Mouse (Mus musculus) forebrain, embryonic 13.5 days (tissue): Measurements from ENCODE around the gene Ccdc28b. TPM values are rescaled to one million over a fixed set of nuclear protein-coding genes. Genes with fewer than 3 reads are reported as not detected.

Experiments used
- ATAC-seq: fragments of 200-750 bp; cut with Nextera tagmentation; 2 replicates; pipeline ENCODE4 v1.8.0; 2017
- H3K27ac ChIP-seq: fragments of 300-500 bp; sonication (generic); 2 replicates; pipeline ENCODE4 v1.5.1; 2015; ENCODE audit warnings: inconsistent platforms, mild to moderate bottlenecking, moderate library complexity
- H3K27me3 ChIP-seq: fragments of 300-500 bp; sonication (generic); 2 replicates; pipeline ENCODE4 v1.6.1; 2015; ENCODE audit warnings: mild to moderate bottlenecking, inconsistent platforms
- H3K36me3 ChIP-seq: fragments of 300-500 bp; sonication (generic); 2 replicates; pipeline ENCODE4 v1.6.1; 2015; ENCODE audit warnings: mild to moderate bottlenecking, inconsistent platforms; ENCODE audit not compliant: poor library complexity, severe bottlenecking
- H3K4me1 ChIP-seq: fragments of 300-500 bp; sonication (generic); 2 replicates; pipeline ENCODE4 v1.6.1; 2015; ENCODE audit warnings: inconsistent platforms
- H3K4me2 ChIP-seq: fragments of 300-500 bp; sonication (generic); 2 replicates; pipeline ENCODE4 v1.6.1; 2015; ENCODE audit warnings: inconsistent platforms, mild to moderate bottlenecking, moderate library complexity
- H3K4me3 ChIP-seq: fragments of 300-500 bp; sonication (generic); 2 replicates; pipeline ENCODE4 v1.5.1; 2015; ENCODE audit warnings: mild to moderate bottlenecking, inconsistent platforms
- H3K9ac ChIP-seq: fragments of 300-500 bp; sonication (generic); 2 replicates; pipeline ENCODE4 v1.6.1; 2015; ENCODE audit warnings: mild to moderate bottlenecking, inconsistent platforms
- H3K9me3 ChIP-seq: fragments of 300-500 bp; sonication (generic); replicated peaks from 2 replicates; pipeline ENCODE4 v1.6.1; 2016; ENCODE audit warnings: inconsistent platforms
- WGBS: fragments of 180-500 bp; shearing (Covaris S2); methylation state at CpG from one replicate; pipeline ENCODE4 v1.1.7; 2015; 5-methylcytosine and 5-hydroxymethylcytosine counted together
- polyA plus RNA-seq: library from polyadenylated mRNA; unstranded; fragments of >200 nt; fragmentation: Nextera tagmentation; extraction: Ambion mirVana; gene quantifications from 2 replicates; pipeline ENCODE4 v1.2.1, GENCODE M21; 2015

Ccdc28b gene
- polyA plus RNA-seq, 1 experiment from 2014 or later, result 104 TPM

- no peaks in the 10 kb centered on the region for H3K27me3 ChIP-seq
- WGBS, result 76% methylated on average over 11 of the region's 11 CpGs
- peak overlapping the region; percentile 83 for H3K9ac ChIP-seq
- peak overlapping the region; percentile 93; the same call in 1 of the 2 replicates for H3K27ac ChIP-seq
- H3K4me1 ChIP-seq, result peaks cover 56% of the 10 kb centered on the region
- H3K4me3 ChIP-seq, result peak overlapping the region; percentile 59
- no peak for ATAC-seq
- H3K9me3 ChIP-seq, result no peaks in the 10 kb centered on the region
- H3K4me2 ChIP-seq, result peak overlapping the region; percentile 82
- H3K36me3 ChIP-seq, result peaks cover 25% of the 10 kb centered on the region
Observed at GRCm38 (mm10) chr4:129622120-129622802, 1.5 kb downstream of the Ccdc28b start.

- Histone ChIP-seq H3K9ac (0 out of 2 replicates have a peak overlapping the region, but pooled peaks have one; percentile 6), H3K36me3 (peaks cover 25% of the 10 kb centered on the region), H3K27ac (no peak overlapping the region), H3K4me1 (peaks cover 56% of the 10 kb centered on the region), H3K4me3 (no peak overlapping the region), H3K4me2 (no peak overlapping the region), H3K9me3 (no peaks in the 10 kb centered on the region), H3K27me3 (no peaks in the 10 kb centered on the region)
- WGBS, result 88% methylated on average over 8 of the region's 8 CpGs
- no peak for ATAC-seq
Observed at GRCm38 (mm10) chr4:129621283-129621841, 2.4 kb downstream of the Ccdc28b start.

GRCm38 (mm10) chr4:129620419-129621282 lies 3.1 kb downstream of the Ccdc28b start:
- H3K9me3 ChIP-seq, result no peaks in the 10 kb centered on the region
- whole genome bisulfite sequencing, result 93% methylated on average over 11 of the region's 11 CpGs
- ATAC-seq, result no peak
- H3K36me3 ChIP-seq, result peaks cover 24% of the 10 kb centered on the region
- peaks cover 50% of the 10 kb centered on the region for H3K4me1 ChIP-seq
- no peak overlapping the region for H3K4me2 ChIP-seq
- 0 out of 2 replicates have a peak overlapping the region, but pooled peaks have one; percentile 6 for H3K9ac ChIP-seq
- no peak overlapping the region for H3K27ac ChIP-seq
- no peaks in the 10 kb centered on the region for H3K27me3 ChIP-seq
- H3K4me3 ChIP-seq, result no peak overlapping the region

GRCm38 (mm10) chr4:129618786-129619691 lies 4.7 kb downstream of the Ccdc28b start, which contains the start of gene Iqcc:
Iqcc (minus strand) TSS chr4:129619099.
- peak within 1 kb of the TSS; percentile 89 for H3K4me2 ChIP-seq
- no peaks in the 10 kb centered on the region for H3K9me3 ChIP-seq
- peaks cover 37% of the 10 kb centered on the region for H3K4me1 ChIP-seq
- ATAC-seq, result peak; percentile 91
- no peaks in the 10 kb centered on the region for H3K27me3 ChIP-seq
- peak within 1 kb of the TSS; percentile 64 for H3K4me3 ChIP-seq
- H3K36me3 ChIP-seq, result peaks cover 24% of the 10 kb centered on the region
- 5% methylated on average over 44 of the region's 44 CpGs for WGBS
- peak within 1 kb of the TSS; percentile 85 for H3K27ac ChIP-seq
- H3K9ac ChIP-seq, result peak within 1 kb of the TSS; percentile 93

GRCm38 (mm10) chr4:129618031-129618430 lies 5.7 kb downstream of the Ccdc28b start:
- WGBS, result 93% methylated on average over 5 of the region's 5 CpGs

GRCm38 (mm10) chr4:129617121-129617641 lies 6.6 kb downstream of the Ccdc28b start:
- H3K27ac ChIP-seq, result no peak overlapping the region
- no peaks in the 10 kb centered on the region for H3K27me3 ChIP-seq
- peaks cover 27% of the 10 kb centered on the region for H3K4me1 ChIP-seq
- no peak overlapping the region for H3K4me2 ChIP-seq
- H3K9me3 ChIP-seq, result no peaks in the 10 kb centered on the region
- 97% methylated on average over 7 of the region's 7 CpGs for WGBS
- H3K4me3 ChIP-seq, result no peak overlapping the region
- peaks cover 24% of the 10 kb centered on the region for H3K36me3 ChIP-seq
- no peak overlapping the region; the same call in 1 of the 2 replicates for H3K9ac ChIP-seq
- ATAC-seq, result no peak

More at GRCm38 (mm10) chr4:129618031-129618430, 5.7 kb downstream of the Ccdc28b start:
- Histone ChIP-seq H3K9ac (peak overlapping the region; percentile 93), H3K4me3 (peak overlapping the region; percentile 64), H3K36me3 (peaks cover 24% of the 10 kb centered on the region), H3K9me3 (no peaks in the 10 kb centered on the region), H3K27ac (no peak overlapping the region), H3K27me3 (no peaks in the 10 kb centered on the region), H3K4me2 (peak overlapping the region; percentile 89), H3K4me1 (peaks cover 35% of the 10 kb centered on the region)
- no peak for ATAC-seq

GRCm38 (mm10) chr4:129616631-129617030 lies 7.1 kb downstream of the Ccdc28b start:
- 95% methylated on average over 3 of the region's 3 CpGs for WGBS

GRCm38 (mm10) chr4:129615801-129616290 lies 7.9 kb downstream of the Ccdc28b start:
- Histone ChIP-seq H3K27ac (no peak overlapping the region), H3K27me3 (no peaks in the 10 kb centered on the region), H3K36me3 (peaks cover 24% of the 10 kb centered on the region), H3K4me3 (no peak overlapping the region), H3K9ac (no peak overlapping the region), H3K4me2 (no peak overlapping the region), H3K4me1 (peaks cover 16% of the 10 kb centered on the region), H3K9me3 (no peaks in the 10 kb centered on the region)
- ATAC-seq, result no peak
- WGBS, result 88% methylated on average over 9 of the region's 9 CpGs

More at GRCm38 (mm10) chr4:129616631-129617030, 7.1 kb downstream of the Ccdc28b start:
- H3K4me2 ChIP-seq, result no peak overlapping the region
- H3K36me3 ChIP-seq, result peaks cover 24% of the 10 kb centered on the region
- no peak overlapping the region for H3K4me3 ChIP-seq
- no peaks in the 10 kb centered on the region for H3K9me3 ChIP-seq
- H3K27ac ChIP-seq, result no peak overlapping the region
- no peaks in the 10 kb centered on the region for H3K27me3 ChIP-seq
- H3K4me1 ChIP-seq, result peaks cover 22% of the 10 kb centered on the region
- ATAC-seq, result no peak
- H3K9ac ChIP-seq, result no peak overlapping the region; the same call in 1 of the 2 replicates

- Histone ChIP-seq H3K27ac (no peak within 1 kb of the TSS), H3K9me3 (no peaks in the 10 kb centered on the region), H3K4me1 (peaks cover 16% of the 10 kb centered on the region), H3K27me3 (no peaks in the 10 kb centered on the region), H3K36me3 (peaks cover 28% of the 10 kb centered on the region), H3K9ac (no peak within 1 kb of the TSS; the same call in 1 of the 2 replicates), H3K4me2 (no peak within 1 kb of the TSS), H3K4me3 (no peak within 1 kb of the TSS)
- ATAC-seq, result no peak
- 82% methylated on average over 6 of the region's 6 CpGs for WGBS
Observed at GRCm38 (mm10) chr4:129614093-129614492, 9.7 kb downstream of the Ccdc28b start, which contains the start of gene Dcdc2b. Dcdc2b (minus strand) TSS chr4:129614257.

- no peaks in the 10 kb centered on the region for H3K27me3 ChIP-seq
- H3K4me3 ChIP-seq, result no peak overlapping the region
- H3K9ac ChIP-seq, result no peak overlapping the region
- 0 out of 2 replicates have a peak, but pooled peaks cover 4% of the 10 kb centered on the region for H3K4me1 ChIP-seq
- H3K4me2 ChIP-seq, result no peak overlapping the region
- H3K9me3 ChIP-seq, result no peaks in the 10 kb centered on the region
- 80% methylated on average over 4 of the region's 4 CpGs for WGBS
- no peak for ATAC-seq
- no peak overlapping the region for H3K27ac ChIP-seq
- peaks cover 38% of the 10 kb centered on the region for H3K36me3 ChIP-seq
Observed at GRCm38 (mm10) chr4:129610472-129610871, 13.3 kb downstream of the Ccdc28b start.

- no peaks in the 10 kb centered on the region for H3K27me3 ChIP-seq
- no peak overlapping the region for H3K27ac ChIP-seq
- no peak overlapping the region for H3K9ac ChIP-seq
- no peak for ATAC-seq
- 75% methylated on average over 4 of the region's 4 CpGs for WGBS
- 0 out of 2 replicates have a peak, but pooled peaks cover 4% of the 10 kb centered on the region for H3K4me1 ChIP-seq
- H3K9me3 ChIP-seq, result no peaks in the 10 kb centered on the region
- H3K4me3 ChIP-seq, result no peak overlapping the region
- no peak overlapping the region for H3K4me2 ChIP-seq
- H3K36me3 ChIP-seq, result peaks cover 40% of the 10 kb centered on the region
Observed at GRCm38 (mm10) chr4:129610026-129610425, 13.7 kb downstream of the Ccdc28b start.
